ENCODE assay signal across 17 mouse cellular contexts in genomic region chr12:82801736-82802135, GRCm38 (mm10).
"Had no signal": no experiment of that assay in that cellular context is flagged by ENCODE, and none has a peak within 500 bp of the region (broad histone marks: within the 10 kb centered on the region; RNA-seq: fewer than 3 reads in every experiment).

No protein-coding gene starts in this region.

- H3K9ac ChIP-seq: limb, embryonic 15.5 days; liver, embryonic 12.5 days; lung, embryonic 14.5 days; neural tube, embryonic 15.5 days had no signal

- H3K27me3 ChIP-seq: limb, embryonic 15.5 days; liver, embryonic 12.5 days; neural tube, embryonic 15.5 days had no signal

- H3K36me3 ChIP-seq: limb, embryonic 15.5 days; liver, embryonic 12.5 days; neural tube, embryonic 15.5 days had no signal

- ATAC-seq: intestine, postnatal 0 days; liver, embryonic 12.5 days had no signal

- H3K4me1 ChIP-seq: limb, embryonic 15.5 days; liver, embryonic 12.5 days; neural tube, embryonic 15.5 days had no signal

- H3K4me3 ChIP-seq: limb, embryonic 15.5 days; liver, embryonic 12.5 days; myocyte; neural tube, embryonic 15.5 days had no signal

- H3K9me3 ChIP-seq: limb, embryonic 15.5 days; liver, embryonic 12.5 days; neural tube, embryonic 15.5 days had no signal

- H3K27ac ChIP-seq: kidney, postnatal 0 days; limb, embryonic 15.5 days; liver, embryonic 12.5 days; neural tube, embryonic 15.5 days had no signal

- H3K4me2 ChIP-seq: limb, embryonic 15.5 days; liver, embryonic 12.5 days; lung, embryonic 14.5 days; neural tube, embryonic 15.5 days had no signal

- DNase-seq: kidney, adult 9 months; kidney, postnatal 36 days; layer of hippocampus, adult 9-11 months; layer of hippocampus, postnatal 36 days; lung, embryonic 14.5 days; lung, postnatal 10 days; lung, postnatal 4 days; right cerebral cortex, postnatal 4 days; spleen, adult 18-20 months; thymus, adult 2 months; thymus, postnatal 25 days had no signal
